Mouse (Mus musculus) cerebellum, adult 2 months (tissue): ENCODE results near the gene Cdh22. TPM values are rescaled to one million over a fixed set of nuclear protein-coding genes. Genes with fewer than 3 reads are reported as not detected.

Experiments used
- DNase-seq, 2 experiments: peaks; one replicate each; pipeline ENCODE4 v3.0.0; 2021
- H3K27ac ChIP-seq: fragments of 200-500 bp; 2 replicates; pipeline ENCODE4 v1.5.1; 2012; ENCODE audit warnings: low read length, control low read depth, inconsistent platforms; ENCODE audit not compliant: insufficient read depth
- H3K27me3 ChIP-seq: fragments of 200-500 bp; 2 replicates; pipeline ENCODE4 v1.6.1; 2012; ENCODE audit warnings: inconsistent platforms, mild to moderate bottlenecking, low read length, moderate library complexity; ENCODE audit not compliant: control insufficient read depth, insufficient read depth
- H3K4me1 ChIP-seq: fragments of 200-500 bp; 2 replicates; pipeline ENCODE4 v1.6.1; 2011; ENCODE audit warnings: low read length; ENCODE audit not compliant: control insufficient read depth, insufficient read depth
- H3K4me3 ChIP-seq: fragments of 200-500 bp; replicated peaks from 2 replicates; pipeline ENCODE3; 2011; ENCODE audit warnings: mild to moderate bottlenecking, low read depth, low read length, control low read depth; ENCODE audit not compliant: insufficient read depth
- CTCF ChIP-seq: fragments of 200-500 bp; IDR thresholded peaks from 2 replicates; pipeline ENCODE4 v1.5.1; 2011; ENCODE audit warnings: low read depth, mild to moderate bottlenecking, control low read depth, low read length, moderate library complexity, borderline replicate concordance; ENCODE audit not compliant: insufficient read depth
- POLR2A ChIP-seq: fragments of 200-500 bp; IDR thresholded peaks from 2 replicates; pipeline ENCODE4 v1.6.1; 2011; ENCODE audit warnings: low read length, control low read depth, borderline replicate concordance; ENCODE audit not compliant: insufficient read depth
- WGBS: fragments of 180-500 bp; shearing (Covaris S2); methylation state at CpG from one replicate; pipeline ENCODE4 v1.1.7; 2018; 5-methylcytosine and 5-hydroxymethylcytosine counted together
- polyA plus RNA-seq: library from polyadenylated mRNA; depleted of rRNA; stranded (reverse); fragments of >200 nt; gene quantifications from 2 replicates; pipeline ENCODE4 v1.2.3, GENCODE M21; 2012

Cdh22 gene
- polyA plus RNA-seq, 1 experiment: 51.9 TPM

GRCm38 (mm10) chr2:165080657-165081056, 154.0 kb downstream of the Cdh22 start:
- Histone ChIP-seq H3K4me1 (no peaks in the 10 kb centered on the region; the same call in 1 of the 2 replicates), H3K27me3 (no peaks in the 10 kb centered on the region), H3K4me3 (no peak overlapping the region), H3K27ac (no peak overlapping the region)
- 63% methylated on average over 9 of the region's 9 CpGs for WGBS
- DNase-seq: no peak
- no peak for TF ChIP-seq POLR2A

DNA sequence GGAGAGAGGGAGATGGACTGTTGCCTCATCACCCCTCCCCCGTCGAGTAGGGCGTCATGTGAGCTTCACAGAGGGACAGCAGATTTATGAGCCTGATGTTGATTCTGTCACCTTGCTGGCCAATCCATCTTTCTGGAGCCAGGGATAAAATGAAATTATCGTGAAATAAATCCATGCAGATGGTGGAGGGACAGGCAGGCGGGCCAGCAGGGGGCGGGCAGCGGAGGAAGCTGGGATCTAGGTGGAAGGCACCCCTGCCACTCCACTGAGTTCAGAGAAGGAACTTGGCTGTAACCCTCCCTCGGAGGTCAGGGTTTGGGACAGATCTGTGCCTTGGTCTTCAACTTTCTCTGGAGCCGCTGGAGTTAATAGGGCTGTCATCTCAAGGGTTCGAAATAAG, 156.0 kb downstream of the Cdh22 start:
- DNase-seq: no peak
- WGBS: 52% methylated on average over 10 of the region's 10 CpGs
- no peak for TF ChIP-seq CTCF
- TF ChIP-seq POLR2A: no peak

GRCm38 (mm10) chr2:165078045-165078444, 156.6 kb downstream of the Cdh22 start:
- 88% methylated on average over 8 of the region's 8 CpGs for WGBS
- no peaks in the 10 kb centered on the region for H3K27me3 ChIP-seq
- no peak overlapping the region for H3K27ac ChIP-seq
- H3K4me1 ChIP-seq: peaks cover 19% of the 10 kb centered on the region
- DNase-seq: no peak
- H3K4me3 ChIP-seq: no peak overlapping the region
- TF ChIP-seq CTCF (no peak), POLR2A (no peak)

More for the DNA sequence above, 156.0 kb downstream of the Cdh22 start:
- Histone ChIP-seq H3K4me1 (peaks cover 15% of the 10 kb centered on the region), H3K27ac (no peak overlapping the region), H3K4me3 (no peak overlapping the region), H3K27me3 (no peaks in the 10 kb centered on the region)

DNA sequence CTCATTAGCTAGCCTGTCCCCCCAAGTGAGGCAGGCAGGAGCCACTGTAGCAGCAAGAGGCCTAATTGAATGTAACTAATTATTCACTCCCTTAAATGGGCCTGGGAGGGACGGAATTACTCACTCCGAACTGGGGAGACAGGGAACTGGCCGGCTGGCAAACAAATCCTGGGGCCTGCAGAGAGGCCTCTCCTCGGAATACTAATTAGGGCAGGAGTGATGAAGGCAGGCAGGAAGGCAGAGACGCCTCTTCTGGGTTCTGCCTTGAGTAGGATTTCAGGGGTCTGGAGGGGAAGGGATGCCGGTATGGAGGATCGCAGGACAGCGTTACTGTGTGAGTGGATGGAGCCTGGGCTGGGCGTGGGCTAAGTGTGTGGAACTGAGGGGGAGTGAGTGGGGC, 157.6 kb downstream of the Cdh22 start:
- DNase-seq: no peak
- H3K27ac ChIP-seq: no peak overlapping the region
- 55% methylated on average over 9 of the region's 9 CpGs for WGBS
- peaks cover 24% of the 10 kb centered on the region for H3K4me1 ChIP-seq
- no peaks in the 10 kb centered on the region for H3K27me3 ChIP-seq
- TF ChIP-seq CTCF (no peak), POLR2A (no peak)
- H3K4me3 ChIP-seq: no peak overlapping the region

- WGBS: 45% methylated on average over 2 of the region's 2 CpGs
- peak overlapping the region; percentile 96 for H3K27ac ChIP-seq
- TF ChIP-seq CTCF: peak; percentile 99
- TF ChIP-seq POLR2A: no peak
- H3K4me3 ChIP-seq: no peak overlapping the region
- peak; percentile 88 to 95 for DNase-seq
- H3K4me1 ChIP-seq: peaks cover 36% of the 10 kb centered on the region
- H3K27me3 ChIP-seq: no peaks in the 10 kb centered on the region
Observed at GRCm38 (mm10) chr2:165074937-165075336, 159.7 kb downstream of the Cdh22 start.

GRCm38 (mm10) chr2:165074081-165074884, 160.4 kb downstream of the Cdh22 start:
- H3K27ac ChIP-seq: peak overlapping the region; percentile 96
- TF ChIP-seq POLR2A: no peak
- TF ChIP-seq CTCF: no peak
- no peaks in the 10 kb centered on the region for H3K27me3 ChIP-seq
- 4% methylated on average over 11 of the region's 11 CpGs for WGBS
- H3K4me3 ChIP-seq: no peak overlapping the region
- peak; percentile 89 to 95 for DNase-seq
- H3K4me1 ChIP-seq: peaks cover 36% of the 10 kb centered on the region

DNA sequence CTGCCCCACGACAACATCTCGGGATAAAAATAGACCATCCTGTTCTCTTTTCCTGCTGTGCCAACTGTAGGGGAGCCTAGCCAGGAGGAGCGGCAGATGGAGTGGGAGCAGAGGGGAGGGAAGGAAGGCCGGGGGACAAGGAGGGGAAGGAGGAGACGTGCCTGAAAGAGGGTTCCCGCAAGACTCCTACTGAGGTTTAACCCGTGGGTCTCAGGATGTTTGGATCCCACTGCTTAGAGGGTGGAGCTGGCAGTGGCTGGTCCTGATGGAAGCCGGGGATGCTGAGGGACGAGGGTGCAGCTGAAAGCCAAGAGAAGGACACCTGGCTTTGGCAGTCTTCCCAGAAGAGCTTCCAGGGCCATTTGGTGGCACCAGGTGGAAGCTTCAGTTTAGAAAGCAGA, 161.3 kb downstream of the Cdh22 start:
- DNase-seq: peak; percentile 94 to 95
- H3K4me3 ChIP-seq: peak overlapping the region; percentile 41
- H3K27me3 ChIP-seq: no peaks in the 10 kb centered on the region
- H3K4me1 ChIP-seq: peaks cover 36% of the 10 kb centered on the region
- WGBS: 3% methylated on average over 9 of the region's 9 CpGs
- TF ChIP-seq CTCF (no peak), POLR2A (0 out of 2 replicates have a peak, but pooled peaks have one; percentile 6)
- H3K27ac ChIP-seq: peak overlapping the region; percentile 96
